Mouse (Mus musculus) E14TG2a.4 (cell line): ENCODE measurements at regions not wholly inside any gene's neighbourhood (a gene's known extent, or its start where the extent isn't known, plus 50 kb on each side); places are given as distances from the start of the nearest gene placed in this dataset.

ENCODE experiments used
- CTCF ChIP-seq: conservative IDR thresholded peaks from 2 replicates; pipeline ENCODE4 v1.5.1; 2014; ENCODE audit warnings: low read length
- NANOG ChIP-seq: IDR thresholded peaks from 2 replicates; pipeline ENCODE4 v1.6.1; 2014; ENCODE audit warnings: borderline replicate concordance, low read length, mixed read lengths
- POU5F1 ChIP-seq: IDR thresholded peaks from 2 replicates; pipeline ENCODE4 v1.6.1; 2014; ENCODE audit warnings: low read length, borderline replicate concordance

DNA sequence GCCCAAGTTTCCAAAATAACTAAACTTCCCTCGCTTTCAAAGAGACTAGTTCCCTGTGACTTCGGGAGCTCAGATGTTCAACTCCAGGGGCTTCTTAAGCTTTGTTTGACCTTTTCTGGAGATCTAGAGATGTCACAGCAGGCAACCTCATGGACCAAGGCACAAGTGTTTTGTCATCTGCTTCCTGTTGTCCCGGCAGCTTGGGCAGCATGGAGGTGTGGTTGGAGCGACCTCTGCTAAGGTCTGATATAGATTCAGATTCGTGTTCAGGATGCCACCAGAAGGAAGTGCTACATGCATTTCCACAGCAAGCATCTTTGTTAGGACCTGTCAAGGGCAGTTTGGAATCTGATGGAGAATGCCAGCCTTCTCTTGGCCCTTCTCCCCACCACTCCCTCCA lies 242.1 kb upstream of the Foxq1 start:
- TF ChIP-seq CTCF (no peak), POU5F1 (no peak), NANOG (no peak)
